Mouse (Mus musculus) CH12.LX (cell line): Measurements from ENCODE around the gene Etfa. TPM values are rescaled to one million over a fixed set of nuclear protein-coding genes. Genes with fewer than 3 reads are reported as not detected.
A peak's percentile ranks its signal among the peaks of the same experiment; 100 is the strongest.

Source experiments
- DNase-seq: peaks from one replicate; pipeline ENCODE4 v3.0.0-alpha.2; 2013; ENCODE audit errors: extremely low read depth
- H3K27ac ChIP-seq: 2 replicates; pipeline ENCODE4 v1.5.1; 2012; ENCODE audit warnings: low read depth, mild to moderate bottlenecking, control low read depth, moderate library complexity; ENCODE audit not compliant: insufficient read depth
- H3K27me3 ChIP-seq: replicated peaks from 2 replicates; pipeline ENCODE3; 2012; ENCODE audit warnings: inconsistent platforms
- H3K36me3 ChIP-seq, 2 experiments: replicated peaks in 1 of 2; 2 replicates each; pipeline versions ENCODE3 to v1.6.1; 2012; ENCODE audit warnings: inconsistent platforms in 1 of 2, low read length in 1 of 2, mild to moderate bottlenecking in 1 of 2, mixed read lengths in 1 of 2, moderate library complexity in 1 of 2; ENCODE audit not compliant: control insufficient read depth in 1 of 2, insufficient read depth in 1 of 2
- H3K4me1 ChIP-seq, 2 experiments: 2 replicates each; pipeline ENCODE4 v1.6.1; 2012; ENCODE audit warnings: inconsistent platforms in 1 of 2, moderate library complexity in 1 of 2; ENCODE audit not compliant: insufficient read depth in 2 of 2, control insufficient read depth in 1 of 2
- H3K4me2 ChIP-seq: 2 replicates; pipeline ENCODE4 v1.6.1; 2012; ENCODE audit warnings: low read depth, mild to moderate bottlenecking, control low read depth; ENCODE audit not compliant: poor library complexity, insufficient read depth, severe bottlenecking
- H3K4me3 ChIP-seq, 3 experiments: fragments of 150-350 bp in 1 of 3; sonication (generic) in 1 of 3; replicated peaks in 1 of 3; 2 replicates each; pipeline versions ENCODE3 to v1.5.1; 2011 to 2012; ENCODE audit warnings: low read depth in 2 of 3, low read length in 2 of 3, mild to moderate bottlenecking in 2 of 3, moderate library complexity in 2 of 3, control low read depth in 1 of 3, improper control_type of control experiment in 1 of 3, inconsistent platforms in 1 of 3, mixed read lengths in 1 of 3; ENCODE audit not compliant: poor library complexity in 1 of 3
- H3K79me2 ChIP-seq: replicated peaks from 2 replicates; pipeline ENCODE4 v1.6.1; 2012; ENCODE audit warnings: mild to moderate bottlenecking, moderate library complexity; ENCODE audit not compliant: control insufficient read depth, poor library complexity, insufficient read depth, severe bottlenecking; ENCODE audit errors: extremely low read depth
- H3K9ac ChIP-seq: 2 replicates; pipeline ENCODE4 v1.6.1; 2012; ENCODE audit warnings: low read depth, mild to moderate bottlenecking, control low read depth, moderate library complexity; ENCODE audit not compliant: insufficient read depth
- H3K9me3 ChIP-seq: replicated peaks from 2 replicates; pipeline ENCODE3; 2012; ENCODE audit warnings: low read length, inconsistent platforms, mixed read lengths
- BHLHE40 ChIP-seq: IDR thresholded peaks from 2 replicates; pipeline ENCODE4 v1.6.1; 2011; ENCODE audit warnings: mild to moderate bottlenecking, low read depth, low read length, improper control_type of control experiment
- CHD2 ChIP-seq: IDR thresholded peaks from 2 replicates; pipeline ENCODE4 v1.6.1; 2011; ENCODE audit warnings: low read length, improper control_type of control experiment
- CTCF ChIP-seq, 2 experiments: IDR thresholded peaks in 1 of 2; conservative IDR thresholded peaks in 1 of 2; 2 replicates each; pipeline ENCODE4 v1.5.1; 2011 to 2012; ENCODE audit warnings: low read depth in 2 of 2, low read length in 2 of 2, improper control_type of control experiment in 1 of 2, inconsistent platforms in 1 of 2, mild to moderate bottlenecking in 1 of 2, moderate library complexity in 1 of 2
- EP300 ChIP-seq: IDR thresholded peaks from 2 replicates; pipeline ENCODE4 v1.6.1; 2011; ENCODE audit warnings: low read length, improper control_type of control experiment
- GABPA ChIP-seq: IDR thresholded peaks from 2 replicates; pipeline ENCODE4 v1.6.1; 2012; ENCODE audit warnings: low read depth, low read length, improper control_type of control experiment, inconsistent platforms; ENCODE audit not compliant: insufficient replicate concordance
- IRF4 ChIP-seq: IDR thresholded peaks from 2 replicates; pipeline ENCODE4 v1.6.1; 2014; ENCODE audit warnings: low read depth, mild to moderate bottlenecking, inconsistent platforms, low read length, improper control_type of control experiment
- JUN ChIP-seq: IDR thresholded peaks from 2 replicates; pipeline ENCODE4 v1.6.1; 2011; ENCODE audit warnings: low read depth, mild to moderate bottlenecking, low read length, improper control_type of control experiment, moderate library complexity; ENCODE audit not compliant: insufficient read depth
- KAT2A ChIP-seq: IDR thresholded peaks from 2 replicates; pipeline ENCODE4 v1.6.1; 2012; ENCODE audit warnings: low read length, improper control_type of control experiment, inconsistent platforms; ENCODE audit not compliant: insufficient replicate concordance
- NRF1 ChIP-seq: IDR thresholded peaks from 2 replicates; pipeline ENCODE4 v1.6.1; 2014; ENCODE audit warnings: low read depth, mild to moderate bottlenecking, inconsistent platforms, low read length, improper control_type of control experiment, moderate library complexity
- RAD21 ChIP-seq: IDR thresholded peaks from 2 replicates; pipeline ENCODE4 v1.6.1; 2011; ENCODE audit warnings: low read depth, mild to moderate bottlenecking, low read length, improper control_type of control experiment, moderate library complexity
- USF2 ChIP-seq: conservative IDR thresholded peaks from 2 replicates; pipeline ENCODE4 v1.6.1; 2011; ENCODE audit warnings: low read depth, low read length, improper control_type of control experiment
- ZKSCAN1 ChIP-seq: IDR thresholded peaks from 2 replicates; pipeline ENCODE4 v1.6.1; 2012; ENCODE audit warnings: low read depth, inconsistent platforms, low read length, improper control_type of control experiment, borderline replicate concordance
- dilution Hi-C: fragments of 300-500 bp; cut with MboI; formaldehyde crosslinking; loops from 2 replicates; pipeline ENCODE4 v1.14.3; 2020; ENCODE audit warnings: low sequenced_read_pairs; ENCODE audit not compliant: extremely low pct_unique_long_range_greater_than_20kb, extremely low pct_ligation_motif_present
- in situ Hi-C: fragments of 300-500 bp; cut with MboI; formaldehyde crosslinking; loops from 3 replicates; pipeline ENCODE4 v1.14.3; 2019; ENCODE audit warnings: low sequenced_read_pairs, low pct_ligation_motif_present, low pct_unique_long_range_greater_than_20kb, mixed read lengths
- polyA plus RNA-seq: library from polyadenylated mRNA; unstranded; fragments of >175 nt; gene quantifications from 2 replicates; pipeline ENCODE4 v1.2.1, GENCODE M21; 2012; ENCODE audit warnings: low read depth; ENCODE audit not compliant: insufficient read length
- total RNA-seq, 2 experiments: library from RNA; depleted of rRNA; stranded (reverse); fragments of 300-350 nt in 1 of 2; fragments of >200 nt in 1 of 2; gene quantifications; 2 replicates each; pipeline ENCODE4 v1.2.3; 2012 to 2014

The Etfa gene
- total and polyA plus RNA-seq, 3 experiments, result 42.7 to 121 (median 69.3) TPM

- Histone ChIP-seq H3K27me3 (no peaks in the 10 kb centered on the region), H3K9me3 (no peaks in the 10 kb centered on the region), H3K4me3 (no peak overlapping the region), H3K4me1 (no peaks in the 10 kb centered on the region), H3K36me3 (no peaks in the 10 kb centered on the region), H3K9ac (no peak overlapping the region), H3K4me2 (no peak overlapping the region), H3K27ac (no peak overlapping the region), H3K79me2 (no peaks in the 10 kb centered on the region)
- in situ Hi-C loops, result no loop called here
- dilution Hi-C loops, result no loop called here
- TF ChIP-seq IRF4 (no peak), KAT2A (no peak)
- no peak for DNase-seq
Observed at GRCm38 (mm10) chr9:55554986-55555385, 42.9 kb upstream of the Etfa start.

- Histone ChIP-seq H3K79me2 (no peaks in the 10 kb centered on the region), H3K4me3 (peak overlapping the region in 1 of 3 experiments; percentile 39), H3K4me2 (peak overlapping the region; percentile 57; the same call in 1 of the 2 replicates), H3K27me3 (no peaks in the 10 kb centered on the region), H3K27ac (no peak overlapping the region), H3K9ac (no peak overlapping the region), H3K4me1 (no peaks in the 10 kb centered on the region), H3K36me3 (peaks cover 0 to 18% of the 10 kb centered on the region in 2 experiments)
- in situ Hi-C loops (no loop called here), dilution Hi-C loops (no loop called here)
- DNase-seq, result no peak
- TF ChIP-seq RAD21 (peak; percentile 34), CTCF (conservative IDR thresholded peaks at IDR 0.05 in 1 of 2, IDR thresholded peaks at IDR 0.05 in 1 of 2; ENCODE audit: low read depth in 2 of 2, low read length in 2 of 2) (peak in 1 of 2 experiments; percentile 49; a peak in 2 of 4 replicates), NRF1 (no peak), KAT2A (no peak), GABPA (no peak), USF2 (no peak), EP300 (no peak)
- TF ChIP-seq, all 38 proteins: peak for 2
- peaks cover 10% of the 10 kb centered on the region for H3K9me3 ChIP-seq
Observed at GRCm38 (mm10) chr9:55549302-55549890, 37.4 kb upstream of the Etfa start.

GRCm38 (mm10) chr9:55548871-55549270, 36.8 kb upstream of the Etfa start:
- dilution Hi-C loops (no loop called here), in situ Hi-C loops (no loop called here)
- H3K9ac ChIP-seq, result no peak overlapping the region
- no peaks in the 10 kb centered on the region for H3K27me3 ChIP-seq
- no peak for TF ChIP-seq JUN
- no peak for TF ChIP-seq KAT2A
- no peak for TF ChIP-seq ZKSCAN1
- TF ChIP-seq IRF4, result no peak
- no peak for TF ChIP-seq CHD2
- no peak for TF ChIP-seq BHLHE40
- no peak for DNase-seq
- H3K36me3 ChIP-seq, result peaks cover 0 to 23% of the 10 kb centered on the region in 2 experiments
- no peaks in the 10 kb centered on the region for H3K4me1 ChIP-seq
- H3K4me3 ChIP-seq, result no peak overlapping the region
- peaks cover 15% of the 10 kb centered on the region for H3K9me3 ChIP-seq
- peak overlapping the region; percentile 33; the same call in 1 of the 2 replicates for H3K4me2 ChIP-seq
- no peak overlapping the region for H3K27ac ChIP-seq
- H3K79me2 ChIP-seq, result no peaks in the 10 kb centered on the region
